ENCODE assay signal across 8 mouse cellular contexts in genomic region chr12:49170097-49170496, GRCm38 (mm10).
DNase-seq lines count a peak whose midpoint lies in the region; ATAC-seq and TF ChIP-seq lines count a peak whose summit lies in the region.
"Had no signal": no experiment of that assay in that cellular context is flagged by ENCODE, and none has a peak within 500 bp of the region (broad histone marks: within the 10 kb centered on the region; RNA-seq: fewer than 3 reads in every experiment).

No protein-coding gene starts in this region.

- H3K36me3 ChIP-seq in lung, embryonic 14.5 days (ENCODE audit: insufficient read depth), result no peaks in the 10 kb centered on the region
- H3K36me3 ChIP-seq in neural tube, embryonic 14.5 days (ENCODE audit: control insufficient read depth, insufficient read depth, low read length), result no peaks in the 10 kb centered on the region
- H3K36me3 ChIP-seq in thymus, adult 2 months (ENCODE audit: control insufficient read depth, insufficient read depth, low read length), result no peaks in the 10 kb centered on the region
- H3K36me3 ChIP-seq: limb, embryonic 13.5 days had no signal

- H3K27ac ChIP-seq in lung, embryonic 14.5 days (ENCODE audit: low read depth), result no peak overlapping the region
- H3K27ac ChIP-seq in neural tube, embryonic 14.5 days (ENCODE audit: low read depth, low read length), result no peak overlapping the region
- no peak overlapping the region for H3K27ac ChIP-seq in thymus, adult 2 months (ENCODE audit: control insufficient read depth, insufficient read depth, low read length)
- H3K27ac ChIP-seq: limb, embryonic 13.5 days had no signal

- no peak overlapping the region for H3K4me2 ChIP-seq in lung, embryonic 14.5 days
- H3K4me2 ChIP-seq in neural tube, embryonic 14.5 days (ENCODE audit: low read depth, low read length), result no peak overlapping the region
- H3K4me2 ChIP-seq: limb, embryonic 13.5 days had no signal

- H3K4me3 ChIP-seq in lung, embryonic 14.5 days (ENCODE audit: low read depth, low read length), result no peak overlapping the region
- H3K4me3 ChIP-seq in neural tube, embryonic 14.5 days (ENCODE audit: low read depth, low read length), result no peak overlapping the region
- H3K4me3 ChIP-seq in thymus, adult 2 months (ENCODE audit: control insufficient read depth, insufficient read depth, low read length), result no peak overlapping the region
- H3K4me3 ChIP-seq: limb, embryonic 13.5 days had no signal

- no peaks in the 10 kb centered on the region for H3K4me1 ChIP-seq in lung, embryonic 14.5 days (ENCODE audit: insufficient read depth)
- H3K4me1 ChIP-seq in neural tube, embryonic 14.5 days (ENCODE audit: control insufficient read depth, insufficient read depth, low read length), result no peaks in the 10 kb centered on the region
- H3K4me1 ChIP-seq in thymus, adult 2 months (replicated peaks; ENCODE audit: control insufficient read depth, insufficient read depth, low read length), result no peaks in the 10 kb centered on the region
- H3K4me1 ChIP-seq: limb, embryonic 13.5 days had no signal

- no peaks in the 10 kb centered on the region for H3K27me3 ChIP-seq in lung, embryonic 14.5 days (ENCODE audit: insufficient read depth, low read length)
- no peaks in the 10 kb centered on the region for H3K27me3 ChIP-seq in neural tube, embryonic 14.5 days (ENCODE audit: control insufficient read depth, insufficient read depth, low read length)
- no peaks in the 10 kb centered on the region for H3K27me3 ChIP-seq in thymus, adult 2 months (ENCODE audit: control insufficient read depth, insufficient read depth, low read length)
- H3K27me3 ChIP-seq: limb, embryonic 13.5 days had no signal

- no peak overlapping the region for H3K9ac ChIP-seq in lung, embryonic 14.5 days
- H3K9ac ChIP-seq in neural tube, embryonic 14.5 days (replicated peaks; ENCODE audit: low read depth, low read length), result no peak overlapping the region
- H3K9ac ChIP-seq: limb, embryonic 13.5 days had no signal

- WGBS in lung, embryonic 14.5 days, result 44% methylated on average over 5 of the region's 5 CpGs
- 59% methylated on average over 5 of the region's 5 CpGs for WGBS in neural tube, embryonic 14.5 days
- 61% methylated on average over 5 of the region's 5 CpGs for WGBS in thymus, adult 2 months

- ATAC-seq in lung, embryonic 14.5 days (ENCODE audit: insufficient read depth), result no peak
- ATAC-seq in neural tube, embryonic 14.5 days (ENCODE audit: low read depth), result peak; percentile 73; the same call in 1 of the 2 replicates

- no peak for TF ChIP-seq POLR2A in thymus, adult 2 months (IDR thresholded peaks at IDR 0.05; ENCODE audit: control insufficient read depth, extremely low read depth, insufficient read depth, low read length, poor library complexity)

- peak; percentile 35 for DNase-seq in lung, embryonic 14.5 days
- no peak for DNase-seq in lung, postnatal 36 days
- peak; percentile 75 for DNase-seq in embryo, embryonic 10 days (ENCODE audit: low spot score)
- DNase-seq in kidney, postnatal 14 days, result peak; percentile 11
- DNase-seq in thymus, adult 2 months, result no peak
- no peak for DNase-seq in urinary bladder, postnatal 4 days (ENCODE audit: low spot score in 2 of 2)

- peak; percentile 43 for TF ChIP-seq CTCF in lung, embryonic 14.5 days (IDR thresholded peaks at IDR 0.05; ENCODE audit: low read depth)
- no peak for TF ChIP-seq CTCF in thymus, adult 2 months (IDR thresholded peaks at IDR 0.05; ENCODE audit: borderline replicate concordance, control insufficient read depth, extremely low read depth, insufficient read depth, low read length, poor library complexity)

- no peaks in the 10 kb centered on the region for H3K9me3 ChIP-seq in lung, embryonic 14.5 days (ENCODE audit: low read depth, low read length)
- H3K9me3 ChIP-seq in neural tube, embryonic 14.5 days (ENCODE audit: control insufficient read depth, low read length), result no peaks in the 10 kb centered on the region
- H3K9me3 ChIP-seq: limb, embryonic 13.5 days had no signal

Comparison
In these comparisons a context has a peak if more than half of its experiments do, and no peak if none do; other contexts are left out.
1. DNase-seq: peak in lung, embryonic 14.5 days (single experiment), embryo, embryonic 10 days (single experiment) and kidney, postnatal 14 days (single experiment); none in lung, postnatal 36 days (single experiment), thymus, adult 2 months (single experiment) and urinary bladder, postnatal 4 days (0 of 2).